Comparison of ENCODE assay signal across 23 mouse cellular contexts in the genomic region with DNA sequence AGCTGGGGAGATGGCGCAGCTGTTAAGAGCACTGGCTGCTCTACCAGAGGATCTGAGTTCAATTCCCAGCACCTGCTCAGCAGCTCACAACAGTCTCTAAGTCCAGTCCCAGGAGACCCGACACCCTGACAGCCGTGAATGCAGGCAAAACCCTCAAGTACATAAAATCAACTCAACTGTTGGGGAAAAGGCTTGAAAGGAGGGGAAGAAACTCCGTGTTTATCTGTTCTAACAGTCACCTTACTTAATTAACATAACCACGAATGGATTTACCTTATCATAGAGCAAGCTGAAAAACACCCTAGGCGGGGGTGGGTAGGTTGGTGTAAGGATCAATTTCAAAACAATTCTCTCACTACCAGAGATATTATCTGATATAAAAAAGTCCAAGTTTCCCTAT. TPM values are rescaled to one million over a fixed set of nuclear protein-coding genes. Genes with fewer than 3 reads are reported as not detected.
DNase-seq lines count a peak whose midpoint lies in the region; ATAC-seq and TF ChIP-seq lines count a peak whose summit lies in the region.
"Had no signal": no experiment of that assay in that cellular context is flagged by ENCODE, and none has a peak within 500 bp of the region (broad histone marks: within the 10 kb centered on the region; RNA-seq: fewer than 3 reads in every experiment).

No protein-coding gene starts in this region.

- TF ChIP-seq EP300 in CH12.LX (IDR thresholded peaks at IDR 0.05; ENCODE audit: low read length), result no peak

- no peaks in the 10 kb centered on the region for H3K36me3 ChIP-seq in hindbrain, embryonic 13.5 days
- no peaks in the 10 kb centered on the region for H3K36me3 ChIP-seq in hindbrain, postnatal 0 days (ENCODE audit: insufficient read depth, low read length)
- no peaks in the 10 kb centered on the region for H3K36me3 ChIP-seq in spleen, adult 2 months (ENCODE audit: control insufficient read depth, insufficient read depth, low read length)
- H3K36me3 ChIP-seq in CH12.LX (replicated peaks in 1 of 2; ENCODE audit: control insufficient read depth in 1 of 2, insufficient read depth in 1 of 2, low read length in 1 of 2), result no peaks in the 10 kb centered on the region
- H3K36me3 ChIP-seq: heart, embryonic 12.5 days; heart, embryonic 15.5 days; hindbrain, embryonic 15.5 days had no signal

- H3K4me3 ChIP-seq in hindbrain, embryonic 13.5 days, result no peak overlapping the region
- H3K4me3 ChIP-seq in hindbrain, postnatal 0 days (ENCODE audit: low read length), result no peak overlapping the region
- no peak overlapping the region for H3K4me3 ChIP-seq in spleen, adult 2 months (ENCODE audit: extremely low read depth, insufficient read depth, insufficient read length)
- H3K4me3 ChIP-seq in CH12.LX (replicated peaks in 1 of 3; ENCODE audit: low read depth in 2 of 3, low read length in 2 of 3, poor library complexity in 1 of 3), result no peak overlapping the region
- H3K4me3 ChIP-seq: gastrocnemius, adult 2 months; heart, embryonic 12.5 days; heart, embryonic 15.5 days; hindbrain, embryonic 15.5 days had no signal

- no peak for TF ChIP-seq POLR2A in spleen, adult 2 months (IDR thresholded peaks at IDR 0.05; ENCODE audit: low read depth, low read length)
- TF ChIP-seq POLR2A in CH12.LX (IDR thresholded peaks at IDR 0.05; ENCODE audit: low read depth, low read length), result no peak

- WGBS in hindbrain, embryonic 13.5 days, result 72% methylated on average over 6 of the region's 6 CpGs
- WGBS in hindbrain, postnatal 0 days, result 77% methylated on average over 6 of the region's 6 CpGs
- WGBS in spleen, adult 2 months, result 52% methylated on average over 6 of the region's 6 CpGs

- TF ChIP-seq RAD21 in CH12.LX (IDR thresholded peaks at IDR 0.05; ENCODE audit: low read depth, low read length), result no peak

- dilution Hi-C loops in CH12.LX (cut with MboI; ENCODE audit: extremely low pct_ligation_motif_present, extremely low pct_unique_long_range_greater_than_20kb, low sequenced_read_pairs), result no loop called here

- no peak for TF ChIP-seq CTCF in hindbrain, postnatal 0 days (IDR thresholded peaks at IDR 0.05; ENCODE audit: low read depth)
- no peak for TF ChIP-seq CTCF in spleen, adult 2 months (IDR thresholded peaks at IDR 0.05; ENCODE audit: extremely low read depth, insufficient read depth, insufficient read length, insufficient replicate concordance)
- no peak for TF ChIP-seq CTCF in CH12.LX (conservative IDR thresholded peaks at IDR 0.05 in 1 of 2, IDR thresholded peaks at IDR 0.05 in 1 of 2; ENCODE audit: low read depth in 2 of 2, low read length in 2 of 2)

- in situ Hi-C loops in CH12.LX (cut with MboI; ENCODE audit: low pct_ligation_motif_present, low pct_unique_long_range_greater_than_20kb, low sequenced_read_pairs), result no loop called here

- H3K4me1 ChIP-seq in hindbrain, embryonic 13.5 days (replicated peaks), result peaks cover 22% of the 10 kb centered on the region
- H3K4me1 ChIP-seq in hindbrain, postnatal 0 days (ENCODE audit: insufficient read depth, low read length), result no peaks in the 10 kb centered on the region
- peaks cover 3% of the 10 kb centered on the region; the same call in 1 of the 2 replicates for H3K4me1 ChIP-seq in spleen, adult 2 months (ENCODE audit: control insufficient read depth, insufficient read depth, insufficient read length)
- H3K4me1 ChIP-seq in CH12.LX (ENCODE audit: control insufficient read depth in 1 of 2, insufficient read depth in 2 of 2), result peaks cover 0 to 28% of the 10 kb centered on the region in 2 experiments; a peak in 3 of 4 replicates
- H3K4me1 ChIP-seq: heart, embryonic 12.5 days; heart, embryonic 15.5 days had no signal

- H3K9ac ChIP-seq in hindbrain, embryonic 13.5 days, result no peak overlapping the region
- H3K9ac ChIP-seq in hindbrain, postnatal 0 days (replicated peaks; ENCODE audit: low read length), result no peak overlapping the region
- H3K9ac ChIP-seq in CH12.LX (ENCODE audit: insufficient read depth, low read depth), result no peak overlapping the region
- H3K9ac ChIP-seq: forebrain, postnatal 0 days; heart, embryonic 12.5 days; heart, embryonic 15.5 days; hindbrain, embryonic 15.5 days had no signal

- H3K9me3 ChIP-seq in hindbrain, embryonic 13.5 days, result no peaks in the 10 kb centered on the region
- H3K9me3 ChIP-seq in hindbrain, postnatal 0 days (ENCODE audit: low read length), result no peaks in the 10 kb centered on the region
- H3K9me3 ChIP-seq in CH12.LX (replicated peaks; ENCODE audit: low read length), result no peaks in the 10 kb centered on the region
- H3K9me3 ChIP-seq: heart, embryonic 12.5 days; heart, embryonic 15.5 days; hindbrain, embryonic 15.5 days had no signal

- 0 out of 2 replicates have a peak overlapping the region, but pooled peaks have one; percentile 26 for H3K27ac ChIP-seq in hindbrain, embryonic 13.5 days
- H3K27ac ChIP-seq in hindbrain, postnatal 0 days, result no peak overlapping the region
- H3K27ac ChIP-seq in spleen, adult 2 months (ENCODE audit: insufficient read depth, low read length), result peak overlapping the region; percentile 30; the same call in 1 of the 2 replicates
- H3K27ac ChIP-seq in CH12.LX (ENCODE audit: insufficient read depth, low read depth), result no peak overlapping the region
- H3K27ac ChIP-seq: gastrocnemius, adult 2 months; heart, embryonic 15.5 days had no signal

- no peak overlapping the region for H3K4me2 ChIP-seq in hindbrain, embryonic 13.5 days
- H3K4me2 ChIP-seq in hindbrain, postnatal 0 days (ENCODE audit: low read depth, low read length), result no peak overlapping the region
- H3K4me2 ChIP-seq in CH12.LX (ENCODE audit: insufficient read depth, low read depth, poor library complexity, severe bottlenecking), result peak overlapping the region; percentile 33
- H3K4me2 ChIP-seq: heart, embryonic 12.5 days; heart, embryonic 15.5 days had no signal

- no peaks in the 10 kb centered on the region for H3K27me3 ChIP-seq in hindbrain, embryonic 13.5 days
- H3K27me3 ChIP-seq in hindbrain, postnatal 0 days (ENCODE audit: insufficient read depth, low read length), result no peaks in the 10 kb centered on the region
- no peaks in the 10 kb centered on the region for H3K27me3 ChIP-seq in spleen, adult 2 months (ENCODE audit: control insufficient read depth, insufficient read depth, low read length)
- H3K27me3 ChIP-seq in CH12.LX (replicated peaks), result no peaks in the 10 kb centered on the region
- H3K27me3 ChIP-seq: heart, embryonic 15.5 days; hindbrain, embryonic 15.5 days; Patski had no signal

- no peak for DNase-seq in hindbrain, postnatal 0 days (ENCODE audit: low spot score)
- no peak for DNase-seq in spleen, adult 2 months (ENCODE audit: low read depth in 1 of 2, low spot score in 2 of 2)
- DNase-seq in spleen, postnatal 4 days (ENCODE audit: low spot score in 2 of 2), result no peak
- DNase-seq in CH12.LX (ENCODE audit: extremely low read depth), result peak; percentile 45
- no peak for DNase-seq in Muller cell, postnatal 12 days (ENCODE audit: inconsistent ontology term)
- DNase-seq: adrenal gland, postnatal 10 days; adrenal gland, postnatal 36 days; cerebellum, adult 18-20 months; cerebellum, adult 9-10 months; cerebellum, postnatal 14 days; forebrain, postnatal 0 days; gastrocnemius, adult 2 months; gastrocnemius, postnatal 14 days; heart, adult 18-20 months; heart, postnatal 14 days; heart, postnatal 4 days had no signal

- ATAC-seq in hindbrain, embryonic 13.5 days (ENCODE audit: low FRiP score), result no peak
- ATAC-seq in hindbrain, postnatal 0 days, result no peak
- ATAC-seq: forebrain, embryonic 14.5 days; intestine, embryonic 16.5 days; Patski had no signal

- H3K79me2 ChIP-seq in CH12.LX (replicated peaks; ENCODE audit: control insufficient read depth, extremely low read depth, insufficient read depth, poor library complexity, severe bottlenecking), result no peaks in the 10 kb centered on the region

TF ChIP-seq in CH12.LX, 34 proteins besides CTCF, POLR2A, EP300 and RAD21:
- TF ChIP-seq ELF1 (IDR thresholded peaks at IDR 0.05; ENCODE audit: low read depth, low read length), result no peak
- no peak for TF ChIP-seq TBP (conservative IDR thresholded peaks at IDR 0.05; ENCODE audit: low read depth, low read length)
- no peak for TF ChIP-seq MEF2A (IDR thresholded peaks at IDR 0.05; ENCODE audit: borderline replicate concordance, low read depth, low read length)
- TF ChIP-seq MAFK (IDR thresholded peaks at IDR 0.05; ENCODE audit: insufficient replicate concordance, low read length), result no peak
- no peak for TF ChIP-seq KAT2A (IDR thresholded peaks at IDR 0.05; ENCODE audit: insufficient replicate concordance, low read length)
- TF ChIP-seq ZNF384 (IDR thresholded peaks at IDR 0.05; ENCODE audit: low read depth, low read length), result no peak
- TF ChIP-seq ZMIZ1 (IDR thresholded peaks at IDR 0.05; ENCODE audit: low read depth, low read length), result no peak
- TF ChIP-seq POLR2AphosphoS2 (IDR thresholded peaks at IDR 0.05; ENCODE audit: low read depth, low read length), result no peak
- no peak for TF ChIP-seq NELFE (IDR thresholded peaks at IDR 0.05; ENCODE audit: low read depth, low read length)
- TF ChIP-seq MAX (IDR thresholded peaks at IDR 0.05; ENCODE audit: low read length), result no peak
- TF ChIP-seq JUND (conservative IDR thresholded peaks at IDR 0.05; ENCODE audit: low read depth, low read length), result no peak
- TF ChIP-seq JUN (IDR thresholded peaks at IDR 0.05; ENCODE audit: insufficient read depth, low read depth, low read length), result no peak
- TF ChIP-seq HCFC1 (IDR thresholded peaks at IDR 0.05; ENCODE audit: low read depth, low read length), result no peak
- TF ChIP-seq PAX5 (IDR thresholded peaks at IDR 0.05; ENCODE audit: low read length), result no peak
- TF ChIP-seq ETS1 (conservative IDR thresholded peaks at IDR 0.05; ENCODE audit: low read depth, low read length), result no peak

RNA-seq across cellular contexts. Expression of gene Bicdl1, which starts 18.9 kb away (rescaled TPM):
- 28.3 and 33.1 TPM in 2 replicates for polyA plus RNA-seq in hindbrain, embryonic 13.5 days (2015; fragmentation: Nextera tagmentation; extraction: Ambion mirVana)
- total RNA-seq in hindbrain, postnatal 0 days (2014; rRNA removed), result 124 and 134 TPM in 2 replicates
- 28.8 and 31.7 TPM in 2 replicates for polyA plus RNA-seq in hindbrain, postnatal 0 days (2015; fragmentation: Nextera tagmentation; extraction: Ambion mirVana)
- polyA plus RNA-seq in spleen, adult 2 months (2012; rRNA removed), result 18.0 and 23.9 TPM in 2 replicates
- 1.7 and 1.9 TPM in 2 replicates for total RNA-seq in CH12.LX (2012; rRNA removed)
- 2.6 and 3.5 TPM in 2 replicates for total RNA-seq in CH12.LX (2014; rRNA removed)
- polyA plus RNA-seq in CH12.LX (2012; ENCODE audit: insufficient read length, low read depth), result 2.3 and 5.1 TPM in 2 replicates

Comparison
In these comparisons a context has a peak if more than half of its experiments do, and no peak if none do; other contexts are left out.
1. H3K27ac ChIP-seq: peak in hindbrain, embryonic 13.5 days (single experiment) and spleen, adult 2 months (single experiment); none in hindbrain, postnatal 0 days (single experiment) and CH12.LX (single experiment).